Mouse (Mus musculus) cerebellum, adult 9-11 months (tissue): ENCODE results near the gene Ilvbl.
"Not testable (repeated sequence)": the region's sequence is repeated elsewhere in the genome, so short reads cannot be mapped to it uniquely, and the experiment has no call there.

Experiments used
- DNase-seq: peaks from one replicate; pipeline ENCODE4 v3.0.0; 2022

Gene Ilvbl

DNA sequence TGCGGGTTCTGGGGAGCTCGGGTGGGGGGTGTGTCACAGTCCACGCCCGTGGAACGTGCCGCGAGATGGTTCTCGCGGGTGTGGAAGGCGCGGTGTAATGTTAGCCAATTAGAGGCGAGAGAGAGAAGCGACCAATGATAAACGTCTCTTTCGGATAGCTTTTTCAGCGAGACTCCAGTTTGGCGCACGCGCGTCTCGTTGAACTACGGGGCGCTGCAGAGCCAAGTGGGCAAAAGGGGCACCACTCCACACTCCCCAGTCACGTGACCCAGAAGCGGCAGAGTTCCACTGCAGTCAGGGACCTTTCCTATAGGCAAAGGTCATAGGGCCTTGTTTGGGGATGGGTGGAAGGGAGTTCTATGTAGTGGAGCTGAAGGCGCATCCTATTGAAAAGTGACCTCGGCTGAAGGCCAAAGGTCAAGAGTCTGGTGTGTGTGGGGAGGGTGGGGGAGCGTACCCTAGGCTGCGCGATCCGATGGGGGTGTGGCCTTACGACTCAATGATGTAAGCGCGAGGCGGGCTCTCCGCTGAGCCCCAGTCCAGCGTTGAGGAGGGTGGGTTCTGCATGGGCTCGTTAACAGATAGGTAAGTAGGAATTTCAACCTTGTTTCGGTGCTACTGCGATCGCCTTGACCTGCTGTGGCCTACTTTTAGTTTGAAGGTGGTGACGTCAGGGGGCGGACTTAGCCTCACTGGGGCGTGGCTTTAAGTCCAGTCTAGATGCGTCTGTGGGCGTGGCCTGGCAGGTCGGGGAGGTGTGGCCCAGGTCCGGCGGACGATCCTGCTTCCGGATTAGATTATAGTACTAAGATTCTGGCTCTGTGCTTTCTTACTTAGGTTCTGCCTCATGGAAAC, at the start of gene Ilvbl:
Gene Ilvbl, plus strand, starts transcription at position 97 of the 855 bp plus-strand sequence.
- DNase-seq, result peak; percentile 96

DNA sequence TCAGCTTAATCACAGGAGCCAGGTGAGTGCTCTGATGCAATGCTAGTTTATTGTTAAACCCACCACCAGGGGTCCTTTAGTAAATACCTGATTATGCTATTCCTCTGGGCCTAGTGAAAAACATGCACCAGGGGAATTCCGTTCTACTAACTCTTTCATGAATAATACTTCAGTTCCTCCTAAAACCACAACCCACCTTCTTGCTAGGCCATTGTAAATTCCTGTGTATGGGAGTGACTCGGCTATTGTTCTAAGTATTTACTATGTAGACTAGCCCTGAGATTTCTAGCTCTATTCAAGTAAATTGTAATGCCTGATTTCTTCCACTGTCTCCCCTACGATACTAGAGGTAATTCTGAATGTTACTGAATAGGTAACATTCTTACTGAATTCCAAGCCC, 49.1 kb upstream of the Ilvbl start:
- not testable (repeated sequence) for DNase-seq

GRCm38 (mm10) chr10:78525511-78525910, 48.6 kb upstream of the Ilvbl start:
- no peak for DNase-seq

DNA sequence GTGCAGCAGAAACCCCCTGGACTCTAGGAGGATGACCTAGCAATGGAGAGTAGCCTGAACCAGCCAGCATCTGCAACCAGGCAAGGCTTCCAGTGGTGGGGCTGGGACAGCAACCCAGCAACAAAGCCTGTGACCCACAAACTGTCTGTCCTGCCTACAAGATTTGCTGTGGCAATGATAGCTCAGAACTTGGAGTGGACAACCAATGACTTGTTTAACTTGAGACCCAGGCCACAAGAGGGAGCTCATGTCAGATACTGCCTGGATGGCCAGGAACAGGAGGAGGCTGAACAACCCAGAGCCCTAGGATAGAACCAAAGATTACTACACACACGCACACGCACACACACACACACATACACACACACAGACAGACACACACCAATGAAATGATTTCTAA, 33.2 kb upstream of the Ilvbl start:
- DNase-seq, result peak; percentile 11

GRCm38 (mm10) chr10:78565070-78565469, 9.1 kb upstream of the Ilvbl start:
- DNase-seq, result no peak

DNA sequence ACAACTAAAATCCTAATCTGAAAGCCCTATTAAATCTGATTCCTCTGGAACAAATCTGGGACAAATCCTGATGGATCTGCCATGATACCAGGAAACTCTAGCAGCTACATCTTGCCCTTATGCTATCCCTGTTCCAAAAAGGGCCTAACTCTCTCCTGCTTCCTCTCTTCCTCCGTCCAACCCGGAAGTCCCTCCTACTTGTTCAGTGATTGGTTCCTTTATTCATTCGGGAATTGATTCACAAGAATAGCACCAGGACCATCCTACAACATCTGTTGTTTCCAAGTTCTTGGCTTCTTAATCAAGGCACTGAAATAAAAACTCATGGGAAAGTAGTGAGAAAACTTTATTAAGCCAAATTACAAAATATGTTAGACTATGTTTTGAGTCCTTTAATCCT, 5.0 kb upstream of the Ilvbl start:
- DNase-seq, result no peak

- no peak for DNase-seq
Observed at GRCm38 (mm10) chr10:78569686-78570085, 4.5 kb upstream of the Ilvbl start.

DNA sequence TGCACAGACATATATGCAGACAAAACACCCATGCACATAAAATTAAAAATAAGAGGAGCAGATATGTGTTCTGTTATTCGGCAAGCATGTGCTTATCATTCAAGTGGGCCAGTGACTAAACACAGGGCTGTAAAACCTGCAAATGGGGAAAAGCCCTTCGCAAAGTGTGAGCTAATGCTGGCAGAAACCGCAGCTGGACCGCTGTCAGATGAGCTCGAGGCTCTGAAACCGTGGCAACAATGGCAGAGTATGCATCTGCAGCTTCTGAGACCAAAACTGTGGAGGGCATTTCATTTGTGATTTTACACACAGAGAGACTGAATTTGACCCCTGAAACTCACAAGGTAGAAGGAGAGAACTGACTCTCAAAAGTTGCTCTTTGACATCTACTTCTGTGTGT, 3.7 kb upstream of the Ilvbl start:
- DNase-seq, result no peak

DNA sequence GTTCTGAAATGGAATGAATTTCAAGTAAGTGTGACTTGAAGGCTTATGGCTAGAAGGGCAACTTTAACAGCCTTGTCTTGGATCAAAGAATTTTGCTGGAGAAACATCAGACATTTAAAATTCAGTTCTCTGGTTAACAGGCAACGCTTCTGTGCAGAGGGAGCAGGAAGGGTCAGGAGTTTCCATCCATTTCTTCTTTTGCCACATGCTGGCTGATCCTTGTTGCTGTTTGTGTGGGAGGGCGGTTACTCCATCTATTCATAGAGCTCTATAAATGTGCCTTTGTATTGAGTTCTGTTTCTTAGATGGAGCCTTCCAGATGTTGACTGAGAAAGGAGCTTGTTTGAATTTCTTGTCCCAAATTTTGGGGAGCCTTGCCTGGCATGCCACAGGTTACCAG, 3.2 kb upstream of the Ilvbl start:
- DNase-seq, result no peak

DNA sequence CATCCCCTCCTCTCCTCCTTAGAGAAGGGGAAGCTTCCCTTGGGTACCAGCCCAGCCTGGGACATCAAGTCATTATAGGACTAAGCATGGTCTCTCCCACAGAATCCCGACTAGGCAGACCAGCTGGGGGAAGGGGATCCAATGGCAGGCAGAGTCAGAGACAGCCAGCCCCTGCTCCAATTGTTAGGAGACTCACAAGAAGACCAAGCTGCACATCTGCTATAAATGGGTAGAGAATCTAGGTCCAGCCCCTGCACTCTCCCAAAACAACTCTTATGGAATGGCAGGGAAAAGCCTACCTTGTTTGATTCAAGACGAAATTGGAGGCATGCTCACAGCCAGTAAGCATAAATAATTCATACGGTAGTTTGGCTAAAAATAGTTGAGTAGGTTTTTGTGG, 920 bp upstream of the Ilvbl start:
- DNase-seq, result peak; percentile 45

GRCm38 (mm10) chr10:78575105-78575632, 1.0 kb downstream of the Ilvbl start:
- no peak for DNase-seq

DNA sequence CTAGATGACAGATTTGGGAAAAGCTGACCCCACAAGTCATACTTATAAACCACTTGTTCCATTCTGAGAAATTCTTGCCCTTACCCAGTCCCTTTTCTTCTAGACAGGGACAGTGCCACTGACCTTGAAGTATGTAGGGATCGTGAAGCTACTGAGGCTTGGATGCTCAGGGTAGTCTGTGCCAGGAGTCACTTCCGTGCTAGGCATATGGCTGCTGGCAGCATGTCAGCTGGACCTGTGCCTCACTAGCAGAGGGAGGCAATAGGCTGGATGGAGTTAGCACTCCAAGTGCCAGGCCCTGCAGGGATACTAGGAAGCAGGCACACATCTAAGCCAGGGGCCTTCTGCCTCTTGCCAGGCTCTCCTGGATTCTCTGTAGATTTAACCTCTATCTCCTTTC, 1.5 kb downstream of the Ilvbl start:
- peak; percentile 97 for DNase-seq

DNA sequence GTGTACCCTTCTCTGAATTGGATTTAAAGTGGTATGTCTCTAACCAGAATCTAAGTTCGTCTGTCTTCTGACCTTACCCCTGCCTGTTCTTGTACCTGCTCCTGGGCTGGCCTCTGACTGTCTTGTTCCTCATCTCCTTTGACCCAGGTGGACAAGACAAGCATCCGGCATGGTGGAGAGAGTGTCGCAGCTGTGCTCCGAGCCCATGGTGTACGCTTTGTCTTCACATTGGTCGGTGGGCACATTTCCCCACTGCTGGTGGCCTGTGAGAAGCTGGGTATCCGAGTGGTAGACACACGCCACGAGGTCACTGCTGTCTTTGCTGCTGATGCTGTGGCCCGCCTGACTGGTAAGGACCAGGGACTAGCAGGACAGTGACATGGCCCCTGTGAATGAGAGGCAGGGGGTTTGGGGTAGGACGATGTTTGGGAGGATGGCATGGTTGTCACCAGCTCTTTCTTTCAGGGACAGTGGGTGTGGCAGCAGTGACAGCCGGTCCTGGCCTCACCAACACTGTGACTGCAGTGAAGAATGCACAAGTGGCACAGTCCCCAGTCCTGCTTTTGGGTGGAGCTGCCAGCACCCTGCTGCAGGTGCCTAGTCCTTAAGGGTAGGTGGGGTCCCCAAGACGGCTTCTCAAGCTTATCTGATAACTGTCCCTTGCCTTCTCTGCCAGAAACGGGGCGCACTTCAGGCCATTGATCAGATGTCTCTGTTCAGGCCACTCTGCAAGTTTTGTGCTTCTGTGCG, 2.5 kb downstream of the Ilvbl start:
- peak; percentile 58 for DNase-seq

DNA sequence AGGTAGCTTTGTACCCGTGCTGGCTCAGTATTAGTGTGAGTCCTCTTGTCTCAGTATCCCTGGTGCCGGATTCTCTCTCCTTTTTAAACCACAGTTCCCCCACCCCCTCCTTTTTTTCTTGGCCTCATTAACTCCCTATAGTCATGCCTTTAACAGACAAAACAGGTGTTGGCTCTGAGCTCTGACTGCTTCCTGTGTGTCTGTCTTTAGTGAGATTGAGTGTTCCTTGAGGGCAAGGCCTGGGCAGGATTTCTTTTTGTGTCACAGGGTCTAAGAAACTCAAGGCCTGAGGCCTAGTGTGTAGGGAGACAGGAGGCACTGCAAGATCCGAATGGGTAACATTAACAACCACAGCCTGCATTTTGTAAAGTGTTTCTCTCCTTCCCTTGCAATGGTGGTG, 4.1 kb downstream of the Ilvbl start:
- DNase-seq, result peak; percentile 12

DNA sequence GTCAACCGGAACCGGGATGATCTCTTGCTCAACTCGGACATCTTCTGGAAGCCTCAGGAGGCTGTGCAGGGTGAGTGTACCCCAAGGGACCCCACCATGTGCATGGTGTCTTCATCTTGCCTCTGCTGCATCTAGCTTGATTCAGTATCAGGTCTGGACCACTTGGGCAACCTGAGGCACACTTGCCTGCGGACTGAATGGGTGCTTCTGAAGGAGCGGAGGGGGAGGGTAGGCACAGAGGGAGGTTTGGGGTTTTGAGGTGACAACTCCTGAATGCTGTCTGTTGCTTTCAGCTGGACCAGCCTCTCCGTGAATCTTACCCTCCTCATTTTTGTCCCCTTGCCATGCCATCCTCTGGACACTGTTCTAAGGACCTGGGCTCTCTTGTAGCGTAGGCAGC, 7.0 kb downstream of the Ilvbl start:
- peak; percentile 10 for DNase-seq

- DNase-seq, result no peak
Observed at GRCm38 (mm10) chr10:78583347-78583746, 9.2 kb downstream of the Ilvbl start.

GRCm38 (mm10) chr10:78583939-78584338, 9.8 kb downstream of the Ilvbl start:
- no peak for DNase-seq

DNA sequence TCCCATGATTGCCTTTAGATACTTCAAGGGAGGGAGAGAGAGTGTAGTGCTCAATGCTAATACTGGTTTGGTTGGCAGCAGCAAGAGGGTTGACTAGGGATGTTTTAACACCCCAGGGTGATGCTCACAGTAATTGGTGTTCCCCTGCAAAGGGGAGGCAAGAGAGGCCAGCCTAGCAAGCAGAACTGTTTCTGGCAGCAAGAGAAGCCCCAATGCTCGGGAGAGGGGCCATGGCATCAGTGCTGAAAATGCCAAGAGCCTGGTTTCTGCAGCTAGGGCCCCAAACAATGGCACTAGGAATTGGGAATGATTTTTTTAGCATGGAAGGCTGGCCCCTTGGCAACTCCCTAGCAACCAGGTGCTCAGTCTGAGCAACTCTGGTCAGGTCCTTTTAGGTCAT, 10.8 kb downstream of the Ilvbl start:
- no peak for DNase-seq

DNA sequence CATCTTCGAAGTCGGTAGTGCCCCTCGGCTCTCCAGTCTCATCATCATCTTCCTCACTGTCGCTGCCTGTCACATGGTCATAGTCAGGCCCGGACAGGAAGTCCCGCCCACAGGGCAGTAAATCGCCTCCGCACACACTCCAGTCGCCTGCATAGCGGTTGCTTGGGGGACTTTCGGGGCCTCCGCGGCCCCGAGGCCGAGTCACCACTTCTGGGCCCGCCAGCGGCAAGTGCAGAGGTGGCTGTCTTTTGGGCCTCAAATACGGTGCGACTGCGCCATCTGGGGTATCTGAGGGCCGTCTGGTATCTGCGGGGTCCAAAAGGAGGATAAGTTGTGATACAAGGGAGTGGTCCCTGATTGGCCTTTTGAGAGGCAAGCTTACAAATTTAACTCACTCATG, 11.5 kb downstream of the Ilvbl start:
- DNase-seq, result no peak

DNA sequence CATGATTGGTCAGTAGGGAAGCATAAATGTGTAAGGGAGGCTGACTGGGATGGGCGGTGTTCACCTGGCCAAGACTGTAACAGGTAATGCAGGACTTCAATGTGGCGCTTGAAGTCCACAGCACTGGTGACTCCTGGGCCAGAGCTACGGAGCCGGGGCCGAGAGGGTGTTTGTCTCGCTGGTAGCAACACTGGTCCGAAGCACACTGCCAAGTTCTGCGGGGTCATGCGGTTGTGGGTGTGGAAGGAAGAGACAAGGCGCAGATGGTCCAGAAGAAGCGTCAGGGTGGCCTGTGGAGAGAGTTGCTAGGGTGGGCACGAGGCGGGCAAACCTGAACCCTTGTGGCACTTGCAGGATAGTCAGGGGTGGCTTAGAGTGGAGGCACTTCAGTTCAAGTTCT, 11.9 kb downstream of the Ilvbl start:
- DNase-seq, result no peak

- no peak for DNase-seq
Observed at GRCm38 (mm10) chr10:78589291-78589690, 15.1 kb downstream of the Ilvbl start.

- no peak for DNase-seq
Observed at GRCm38 (mm10) chr10:78589901-78590300, 15.8 kb downstream of the Ilvbl start.

GRCm38 (mm10) chr10:78590744-78591143, 16.6 kb downstream of the Ilvbl start:
- no peak for DNase-seq
